Mouse (Mus musculus) MN1 (cell line): ENCODE results near the gene Dhcr7.

ENCODE experiments used
- DNase-seq: peaks from one replicate; pipeline ENCODE4 v3.0.0-alpha.2; 2016; ENCODE audit warnings: low spot score

Gene Dhcr7

DNA sequence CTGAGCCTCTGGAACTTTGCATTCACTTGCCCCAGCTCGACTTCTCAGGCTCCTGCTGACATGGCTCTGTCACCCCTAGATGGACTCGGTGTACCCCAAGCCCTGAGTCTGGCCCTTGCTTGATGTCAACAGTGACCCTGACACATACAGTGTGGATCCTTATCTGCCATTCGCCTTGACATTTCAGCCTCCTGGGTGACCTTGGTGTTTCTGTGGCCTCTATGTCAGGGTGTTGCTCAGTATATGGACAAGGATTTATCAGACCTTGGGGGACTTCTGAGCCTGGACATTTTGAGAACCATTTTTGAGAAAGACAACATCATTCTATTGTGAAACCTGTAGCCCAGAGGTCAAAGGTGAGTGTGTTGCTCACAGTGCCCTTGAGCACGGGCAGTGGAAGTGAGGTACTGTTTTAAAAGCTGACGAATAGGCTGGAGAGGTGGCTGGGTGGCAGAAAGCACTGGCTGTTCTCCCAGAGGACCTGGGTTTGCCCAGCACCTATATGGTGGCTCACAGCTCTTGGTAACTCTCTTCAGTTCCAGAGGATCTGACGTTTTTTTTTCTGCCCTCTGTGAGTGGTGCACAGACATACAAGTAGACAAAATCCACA, 10.7 kb downstream of the Dhcr7 start:
- no peak for DNase-seq

GRCm38 (mm10) chr7:143834316-143834715, 11.4 kb downstream of the Dhcr7 start:
- DNase-seq: no peak

- no peak for DNase-seq
These were observed 12.0 kb downstream of the Dhcr7 start for GRCm38 (mm10) chr7:143834972-143835371.

GRCm38 (mm10) chr7:143837705-143838358, 14.9 kb downstream of the Dhcr7 start:
- no peak for DNase-seq

- no peak for DNase-seq
These were observed 17.2 kb downstream of the Dhcr7 start for GRCm38 (mm10) chr7:143840121-143840520.

DNA sequence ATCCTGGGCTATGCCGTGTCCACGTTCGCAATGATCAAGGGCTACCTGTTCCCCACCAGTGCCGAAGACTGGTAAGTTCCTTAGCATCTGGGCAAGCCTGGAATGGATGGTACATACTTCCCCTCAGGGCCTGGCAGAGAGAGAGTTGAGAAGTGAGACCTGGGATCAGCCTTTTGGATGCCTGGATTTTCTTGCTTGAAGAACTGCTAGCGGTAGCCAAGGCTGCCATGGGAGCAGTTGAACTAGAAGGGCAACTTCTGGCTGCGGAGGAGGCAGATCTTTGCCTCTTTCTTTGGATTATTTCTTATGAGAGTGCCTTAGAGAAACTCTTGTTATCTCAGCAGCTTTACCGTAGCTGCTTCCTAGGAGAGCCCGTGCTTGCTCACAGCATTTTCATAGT, 18.4 kb downstream of the Dhcr7 start:
- no peak for DNase-seq

- DNase-seq: no peak
These were observed 25.3 kb downstream of the Dhcr7 start for GRCm38 (mm10) chr7:143848127-143848767.

DNA sequence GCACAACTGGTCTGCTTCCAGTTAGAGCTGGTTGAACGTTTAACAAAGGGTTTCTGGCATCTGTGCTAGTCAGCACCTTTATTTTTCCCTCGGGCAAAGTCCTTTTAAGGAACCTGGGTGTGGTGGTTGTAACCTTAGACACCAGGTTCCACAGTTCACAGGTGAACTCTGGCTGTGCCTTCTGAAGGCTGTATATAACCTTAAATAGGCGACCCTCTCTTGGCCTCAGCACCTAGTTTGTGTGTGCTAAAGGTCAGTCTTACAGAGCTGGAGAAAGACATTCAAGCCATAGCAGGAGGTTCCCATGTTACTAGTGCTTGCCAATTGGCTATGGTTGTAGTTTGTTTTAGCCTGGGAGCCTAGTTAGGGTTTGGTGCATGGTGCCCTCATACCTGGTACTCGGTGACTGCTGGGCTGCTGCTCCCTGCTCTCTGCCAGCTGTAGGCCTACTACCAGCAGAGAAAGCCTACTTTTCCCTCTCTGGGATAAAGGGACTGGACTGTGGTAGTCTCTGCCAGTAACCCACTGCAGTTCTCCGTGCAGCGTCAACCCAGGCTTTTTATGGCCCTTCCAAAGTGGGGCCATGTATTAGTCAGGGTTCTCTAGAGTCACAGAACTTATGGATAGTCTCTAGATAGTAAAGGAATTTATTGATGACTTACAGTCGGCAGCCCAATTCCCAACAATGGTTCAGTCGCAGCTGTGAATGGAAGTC, 26.0 kb downstream of the Dhcr7 start:
- DNase-seq: no peak

DNA sequence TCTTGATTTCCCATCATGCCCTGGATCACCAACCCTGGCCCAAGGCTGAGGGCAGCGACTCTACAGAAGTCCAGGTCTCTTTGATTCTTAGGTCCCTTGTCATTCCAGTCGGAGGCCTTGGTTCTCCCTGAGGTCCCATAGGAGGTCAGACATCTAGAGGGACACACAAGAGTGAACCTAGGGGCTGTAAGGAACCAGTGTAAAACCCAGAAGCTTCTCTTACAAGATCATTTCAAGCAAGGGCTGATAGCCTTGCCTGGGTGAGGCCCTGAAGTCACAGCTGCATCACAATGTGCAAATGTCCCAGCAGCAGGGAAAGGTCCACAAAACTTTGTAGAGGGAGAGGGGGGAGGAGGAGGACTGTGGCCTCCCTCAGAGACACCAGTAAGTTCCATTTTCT, 43.6 kb downstream of the Dhcr7 start, which contains the start of gene Gm498:
Gene Gm498, plus strand, starts transcription at position 301 of the 400 bp plus-strand sequence.
- DNase-seq: no peak

- DNase-seq: no peak
These were observed 45.9 kb downstream of the Dhcr7 start for GRCm38 (mm10) chr7:143868874-143869273.

GRCm38 (mm10) chr7:143883717-143884116, 60.8 kb downstream of the Dhcr7 start:
- DNase-seq: no peak

- no peak for DNase-seq
These were observed 68.2 kb downstream of the Dhcr7 start for GRCm38 (mm10) chr7:143891146-143891545.

- DNase-seq: no peak
These were observed 69.4 kb downstream of the Dhcr7 start for GRCm38 (mm10) chr7:143892361-143892760.
